Mouse (Mus musculus) neural tube, embryonic 14.5 days (tissue): Measurements from ENCODE around the gene Nt5c2. TPM values are rescaled to one million over a fixed set of nuclear protein-coding genes. Genes with fewer than 3 reads are reported as not detected.

Source experiments
- ATAC-seq: fragments of 200-750 bp; cut with Nextera tagmentation; 2 replicates; pipeline ENCODE4 v1.8.0; 2017; ENCODE audit warnings: low read depth, mild to moderate bottlenecking, moderate TSS enrichment, moderate library complexity
- H3K27ac ChIP-seq: fragments of 300-500 bp; sonication (generic); 2 replicates; pipeline ENCODE4 v1.5.1; 2014; ENCODE audit warnings: low read depth, mild to moderate bottlenecking, control low read depth, low read length, moderate library complexity, mixed read lengths
- H3K27me3 ChIP-seq: fragments of 300-500 bp; sonication (generic); 2 replicates; pipeline ENCODE4 v1.6.1; 2014; ENCODE audit warnings: low read length; ENCODE audit not compliant: control insufficient read depth, insufficient read depth
- H3K36me3 ChIP-seq: fragments of 300-500 bp; sonication (generic); 2 replicates; pipeline ENCODE4 v1.6.1; 2014; ENCODE audit warnings: low read length, mixed read lengths; ENCODE audit not compliant: control insufficient read depth, insufficient read depth
- H3K4me1 ChIP-seq: fragments of 300-500 bp; sonication (generic); 2 replicates; pipeline ENCODE4 v1.6.1; 2014; ENCODE audit warnings: low read length; ENCODE audit not compliant: control insufficient read depth, insufficient read depth
- H3K4me2 ChIP-seq: fragments of 300-500 bp; sonication (generic); 2 replicates; pipeline ENCODE4 v1.6.1; 2014; ENCODE audit warnings: mild to moderate bottlenecking, low read depth, low read length, control low read depth
- H3K4me3 ChIP-seq: fragments of 300-500 bp; sonication (generic); 2 replicates; pipeline ENCODE4 v1.5.1; 2014; ENCODE audit warnings: low read depth, low read length, control low read depth, mixed read lengths
- H3K9ac ChIP-seq: fragments of 300-500 bp; sonication (generic); replicated peaks from 2 replicates; pipeline ENCODE4 v1.6.1; 2014; ENCODE audit warnings: low read depth, mild to moderate bottlenecking, control low read depth, low read length, mixed read lengths
- H3K9me3 ChIP-seq: fragments of 300-500 bp; sonication (generic); 2 replicates; pipeline ENCODE4 v1.6.1; 2016; ENCODE audit warnings: low read length; ENCODE audit not compliant: control insufficient read depth
- WGBS: fragments of 180-500 bp; shearing (Covaris S2); extraction: QIAGEN DNeasy Blood & Tissue Kit; methylation state at CpG from one replicate; pipeline ENCODE4 v1.1.7; 2014; 5-methylcytosine and 5-hydroxymethylcytosine counted together
- polyA plus RNA-seq: library from polyadenylated mRNA; unstranded; fragments of >200 nt; fragmentation: Nextera tagmentation; extraction: Ambion mirVana; gene quantifications from 2 replicates; pipeline ENCODE4 v1.2.1, GENCODE M21; 2014

The Nt5c2 gene
- polyA plus RNA-seq, 1 experiment from 2014 or later: 80.3 TPM

GRCm38 (mm10) chr19:46871651-46872050, 143.3 kb downstream of the Nt5c2 start:
- WGBS: 83% methylated on average over 7 of the region's 7 CpGs
- H3K27ac ChIP-seq: no peak overlapping the region
- H3K4me1 ChIP-seq: no peaks in the 10 kb centered on the region
- H3K9me3 ChIP-seq: no peaks in the 10 kb centered on the region
- no peak overlapping the region for H3K9ac ChIP-seq
- H3K4me3 ChIP-seq: no peak overlapping the region
- no peaks in the 10 kb centered on the region for H3K27me3 ChIP-seq
- H3K36me3 ChIP-seq: no peaks in the 10 kb centered on the region
- ATAC-seq: no peak
- H3K4me2 ChIP-seq: no peak overlapping the region

GRCm38 (mm10) chr19:46871096-46871495, 143.9 kb downstream of the Nt5c2 start:
- H3K9me3 ChIP-seq: no peaks in the 10 kb centered on the region
- H3K9ac ChIP-seq: no peak overlapping the region
- no peaks in the 10 kb centered on the region for H3K27me3 ChIP-seq
- H3K4me1 ChIP-seq: no peaks in the 10 kb centered on the region
- no peak for ATAC-seq
- H3K4me3 ChIP-seq: no peak overlapping the region
- H3K27ac ChIP-seq: no peak overlapping the region
- H3K4me2 ChIP-seq: no peak overlapping the region
- 95% methylated on average over 4 of the region's 4 CpGs for WGBS
- no peaks in the 10 kb centered on the region for H3K36me3 ChIP-seq

GRCm38 (mm10) chr19:46869526-46869925, 145.4 kb downstream of the Nt5c2 start:
- peak; percentile 69; the same call in 1 of the 2 replicates for ATAC-seq
- 13% methylated on average over 6 of the region's 6 CpGs for WGBS
- no peak overlapping the region for H3K4me2 ChIP-seq
- H3K27me3 ChIP-seq: no peaks in the 10 kb centered on the region
- no peaks in the 10 kb centered on the region for H3K4me1 ChIP-seq
- no peaks in the 10 kb centered on the region for H3K36me3 ChIP-seq
- no peak overlapping the region for H3K27ac ChIP-seq
- H3K4me3 ChIP-seq: no peak overlapping the region
- no peak overlapping the region for H3K9ac ChIP-seq
- H3K9me3 ChIP-seq: no peaks in the 10 kb centered on the region

- Histone ChIP-seq H3K9ac (no peak overlapping the region), H3K27me3 (no peaks in the 10 kb centered on the region), H3K4me2 (no peak overlapping the region), H3K36me3 (no peaks in the 10 kb centered on the region), H3K9me3 (no peaks in the 10 kb centered on the region), H3K4me3 (no peak overlapping the region), H3K4me1 (no peaks in the 10 kb centered on the region), H3K27ac (no peak overlapping the region)
- no peak for ATAC-seq
- WGBS: 60% methylated on average over 11 of the region's 11 CpGs
Measured at GRCm38 (mm10) chr19:46869049-46869448, 145.9 kb downstream of the Nt5c2 start.

GRCm38 (mm10) chr19:46865381-46865780, 149.6 kb downstream of the Nt5c2 start:
- Histone ChIP-seq H3K27ac (no peak overlapping the region), H3K4me1 (no peaks in the 10 kb centered on the region), H3K27me3 (no peaks in the 10 kb centered on the region), H3K36me3 (no peaks in the 10 kb centered on the region), H3K9me3 (no peaks in the 10 kb centered on the region), H3K4me2 (no peak overlapping the region), H3K9ac (no peak overlapping the region), H3K4me3 (no peak overlapping the region)
- WGBS: 94% methylated on average over 4 of the region's 4 CpGs
- no peak for ATAC-seq

- H3K9ac ChIP-seq: no peak overlapping the region
- H3K4me2 ChIP-seq: no peak overlapping the region
- ATAC-seq: no peak
- WGBS: 82% methylated on average over 6 of the region's 6 CpGs
- H3K27me3 ChIP-seq: no peaks in the 10 kb centered on the region
- no peaks in the 10 kb centered on the region for H3K36me3 ChIP-seq
- no peak overlapping the region for H3K4me3 ChIP-seq
- no peak overlapping the region for H3K27ac ChIP-seq
- H3K9me3 ChIP-seq: no peaks in the 10 kb centered on the region
- H3K4me1 ChIP-seq: no peaks in the 10 kb centered on the region
Measured at GRCm38 (mm10) chr19:46864731-46865331, 150.1 kb downstream of the Nt5c2 start.

GRCm38 (mm10) chr19:46864079-46864478, 150.9 kb downstream of the Nt5c2 start:
- H3K4me2 ChIP-seq: no peak overlapping the region
- no peak overlapping the region for H3K27ac ChIP-seq
- H3K9me3 ChIP-seq: no peaks in the 10 kb centered on the region
- H3K36me3 ChIP-seq: no peaks in the 10 kb centered on the region
- no peak overlapping the region for H3K9ac ChIP-seq
- H3K27me3 ChIP-seq: no peaks in the 10 kb centered on the region
- H3K4me3 ChIP-seq: no peak overlapping the region
- 54% methylated on average over 6 of the region's 6 CpGs for WGBS
- H3K4me1 ChIP-seq: no peaks in the 10 kb centered on the region
- ATAC-seq: no peak

- H3K27ac ChIP-seq: no peak overlapping the region
- no peaks in the 10 kb centered on the region for H3K9me3 ChIP-seq
- no peak overlapping the region for H3K9ac ChIP-seq
- no peaks in the 10 kb centered on the region for H3K27me3 ChIP-seq
- H3K4me1 ChIP-seq: no peaks in the 10 kb centered on the region
- H3K36me3 ChIP-seq: no peaks in the 10 kb centered on the region
- 89% methylated on average over 17 of the region's 17 CpGs for WGBS
- ATAC-seq: no peak
- H3K4me2 ChIP-seq: no peak overlapping the region
- no peak overlapping the region for H3K4me3 ChIP-seq
Measured at GRCm38 (mm10) chr19:46863236-46863927, 151.6 kb downstream of the Nt5c2 start.

- H3K4me3 ChIP-seq: no peak overlapping the region
- no peaks in the 10 kb centered on the region for H3K36me3 ChIP-seq
- H3K9ac ChIP-seq: no peak overlapping the region
- H3K27ac ChIP-seq: no peak overlapping the region
- no peaks in the 10 kb centered on the region for H3K9me3 ChIP-seq
- H3K27me3 ChIP-seq: no peaks in the 10 kb centered on the region
- 75% methylated on average over 3 of the region's 3 CpGs for WGBS
- no peak for ATAC-seq
- H3K4me1 ChIP-seq: no peaks in the 10 kb centered on the region
- H3K4me2 ChIP-seq: no peak overlapping the region
Measured at GRCm38 (mm10) chr19:46862556-46862955, 152.4 kb downstream of the Nt5c2 start.
